Mouse (Mus musculus) kidney, adult 11 months (tissue): ENCODE results near the gene Smndc1.

Experiments used
- DNase-seq: peaks from one replicate; pipeline ENCODE4 v3.0.0; 2022

Gene Smndc1

GRCm38 (mm10) chr19:53335241-53335640, 55.1 kb downstream of the Smndc1 start:
- DNase-seq: no peak

GRCm38 (mm10) chr19:53333730-53334129, 56.6 kb downstream of the Smndc1 start:
- no peak for DNase-seq

- DNase-seq: no peak
Measured at GRCm38 (mm10) chr19:53331882-53332500, 58.4 kb downstream of the Smndc1 start.

- peak; percentile 79 for DNase-seq
Measured at GRCm38 (mm10) chr19:53329992-53330381, 60.4 kb downstream of the Smndc1 start.
